Mouse (Mus musculus): ENCODE measurements around the gene Gm21973. TPM values are rescaled to one million over a fixed set of nuclear protein-coding genes. Genes with fewer than 3 reads are reported as not detected.

The Gm21973 gene
- polyA plus RNA-seq, 1 experiment from 2014 or later = not detected

GRCm38 (mm10) chr15:10311826-10312225 is 13.4 kb upstream of the Gm21973 start:
- no peak for ATAC-seq (ENCODE audit: insufficient number of reproducible peaks, low FRiP score, low TSS enrichment, low read depth)
- no peak for DNase-seq (ENCODE audit: low spot score)
- H3K4me2 ChIP-seq (ENCODE audit: low read depth, severe bottlenecking) = no peak overlapping the region
- no peak overlapping the region for H3K27ac ChIP-seq (replicated peaks; ENCODE audit: low read depth, low read length)
- WGBS = 79% methylated on average over 5 of the region's 5 CpGs
- no peaks in the 10 kb centered on the region for H3K4me1 ChIP-seq (ENCODE audit: control insufficient read depth, insufficient read depth, low read length)
- H3K36me3 ChIP-seq (ENCODE audit: control insufficient read depth, insufficient read depth, low read length) = no peaks in the 10 kb centered on the region
- no peak overlapping the region for H3K4me3 ChIP-seq (ENCODE audit: low read depth, low read length)
- H3K27me3 ChIP-seq (ENCODE audit: control insufficient read depth, insufficient read depth, low read length) = no peaks in the 10 kb centered on the region
- no peaks in the 10 kb centered on the region for H3K9me3 ChIP-seq (ENCODE audit: control insufficient read depth, low read length)
- no peak overlapping the region for H3K9ac ChIP-seq (ENCODE audit: low read length)

GRCm38 (mm10) chr15:10313522-10314455 is 11.4 kb upstream of the Gm21973 start:
- H3K9ac ChIP-seq (ENCODE audit: low read length) = no peak overlapping the region
- no peaks in the 10 kb centered on the region for H3K4me1 ChIP-seq (ENCODE audit: control insufficient read depth, insufficient read depth, low read length)
- H3K9me3 ChIP-seq (ENCODE audit: control insufficient read depth, low read length) = no peaks in the 10 kb centered on the region
- H3K27ac ChIP-seq (replicated peaks; ENCODE audit: low read depth, low read length) = no peak overlapping the region
- DNase-seq (ENCODE audit: low spot score) (peak; percentile 55), ATAC-seq (ENCODE audit: insufficient number of reproducible peaks, low FRiP score, low TSS enrichment, low read depth) (no peak)
- H3K36me3 ChIP-seq (ENCODE audit: control insufficient read depth, insufficient read depth, low read length) = no peaks in the 10 kb centered on the region
- 51% methylated on average over 7 of the region's 7 CpGs for WGBS
- no peak overlapping the region for H3K4me3 ChIP-seq (ENCODE audit: low read depth, low read length)
- H3K27me3 ChIP-seq (ENCODE audit: control insufficient read depth, insufficient read depth, low read length) = no peaks in the 10 kb centered on the region
- H3K4me2 ChIP-seq (ENCODE audit: low read depth, severe bottlenecking) = no peak overlapping the region

- H3K9ac ChIP-seq (ENCODE audit: low read length) = no peak overlapping the region
- H3K27me3 ChIP-seq (ENCODE audit: control insufficient read depth, insufficient read depth, low read length) = no peaks in the 10 kb centered on the region
- no peaks in the 10 kb centered on the region for H3K9me3 ChIP-seq (ENCODE audit: control insufficient read depth, low read length)
- WGBS = 89% methylated on average over 3 of the region's 3 CpGs
- H3K4me3 ChIP-seq (ENCODE audit: low read depth, low read length) = no peak overlapping the region
- no peaks in the 10 kb centered on the region for H3K4me1 ChIP-seq (ENCODE audit: control insufficient read depth, insufficient read depth, low read length)
- no peaks in the 10 kb centered on the region for H3K36me3 ChIP-seq (ENCODE audit: control insufficient read depth, insufficient read depth, low read length)
- no peak for DNase-seq (ENCODE audit: low spot score)
- no peak for ATAC-seq (ENCODE audit: insufficient number of reproducible peaks, low FRiP score, low TSS enrichment, low read depth)
- no peak overlapping the region for H3K27ac ChIP-seq (replicated peaks; ENCODE audit: low read depth, low read length)
- H3K4me2 ChIP-seq (ENCODE audit: low read depth, severe bottlenecking) = no peak overlapping the region
These were observed 5.4 kb downstream of the Gm21973 start for GRCm38 (mm10) chr15:10330626-10331025.

- Histone ChIP-seq H3K9me3 (ENCODE audit: control insufficient read depth, low read length) (no peaks in the 10 kb centered on the region), H3K4me1 (ENCODE audit: control insufficient read depth, insufficient read depth, low read length) (no peaks in the 10 kb centered on the region), H3K27ac (replicated peaks; ENCODE audit: low read depth, low read length) (no peak overlapping the region), H3K36me3 (ENCODE audit: control insufficient read depth, insufficient read depth, low read length) (no peaks in the 10 kb centered on the region), H3K4me3 (ENCODE audit: low read depth, low read length) (no peak overlapping the region), H3K27me3 (ENCODE audit: control insufficient read depth, insufficient read depth, low read length) (no peaks in the 10 kb centered on the region), H3K9ac (ENCODE audit: low read length) (no peak overlapping the region), H3K4me2 (ENCODE audit: low read depth, severe bottlenecking) (no peak overlapping the region)
- DNase-seq (ENCODE audit: low spot score) (no peak), ATAC-seq (ENCODE audit: insufficient number of reproducible peaks, low FRiP score, low TSS enrichment, low read depth) (no peak)
- WGBS = 100% methylated on average over 1 of the region's 1 CpGs
These were observed 7.4 kb downstream of the Gm21973 start for GRCm38 (mm10) chr15:10332566-10332965.

- DNase-seq (ENCODE audit: low spot score) = no peak
- H3K4me2 ChIP-seq (ENCODE audit: low read depth, severe bottlenecking) = no peak overlapping the region
- H3K4me3 ChIP-seq (ENCODE audit: low read depth, low read length) = no peak overlapping the region
- no peak overlapping the region for H3K27ac ChIP-seq (replicated peaks; ENCODE audit: low read depth, low read length)
- H3K36me3 ChIP-seq (ENCODE audit: control insufficient read depth, insufficient read depth, low read length) = no peaks in the 10 kb centered on the region
- no peak for ATAC-seq (ENCODE audit: insufficient number of reproducible peaks, low FRiP score, low TSS enrichment, low read depth)
- H3K4me1 ChIP-seq (ENCODE audit: control insufficient read depth, insufficient read depth, low read length) = no peaks in the 10 kb centered on the region
- H3K27me3 ChIP-seq (ENCODE audit: control insufficient read depth, insufficient read depth, low read length) = no peaks in the 10 kb centered on the region
- no peak overlapping the region for H3K9ac ChIP-seq (ENCODE audit: low read length)
- WGBS = 90% methylated on average over 3 of the region's 3 CpGs
- no peaks in the 10 kb centered on the region for H3K9me3 ChIP-seq (ENCODE audit: control insufficient read depth, low read length)
These were observed 13.4 kb downstream of the Gm21973 start for GRCm38 (mm10) chr15:10338606-10339005.

- H3K27ac ChIP-seq (replicated peaks; ENCODE audit: low read depth, low read length) = no peak overlapping the region
- no peaks in the 10 kb centered on the region for H3K4me1 ChIP-seq (ENCODE audit: control insufficient read depth, insufficient read depth, low read length)
- no peaks in the 10 kb centered on the region for H3K9me3 ChIP-seq (ENCODE audit: control insufficient read depth, low read length)
- DNase-seq (ENCODE audit: low spot score) (no peak), ATAC-seq (ENCODE audit: insufficient number of reproducible peaks, low FRiP score, low TSS enrichment, low read depth) (no peak)
- H3K36me3 ChIP-seq (ENCODE audit: control insufficient read depth, insufficient read depth, low read length) = no peaks in the 10 kb centered on the region
- no peak overlapping the region for H3K4me2 ChIP-seq (ENCODE audit: low read depth, severe bottlenecking)
- H3K27me3 ChIP-seq (ENCODE audit: control insufficient read depth, insufficient read depth, low read length) = no peaks in the 10 kb centered on the region
- no peak overlapping the region for H3K4me3 ChIP-seq (ENCODE audit: low read depth, low read length)
- H3K9ac ChIP-seq (ENCODE audit: low read length) = no peak overlapping the region
- 91% methylated on average over 6 of the region's 6 CpGs for WGBS
These were observed 21.9 kb downstream of the Gm21973 start for GRCm38 (mm10) chr15:10347044-10347443.

GRCm38 (mm10) chr15:10358039-10358948 is 33.1 kb downstream of the Gm21973 start, which contains the start of gene Agxt2:
TSS of gene Agxt2 (plus strand) at chr15:10358532.
- H3K27ac ChIP-seq (replicated peaks; ENCODE audit: low read depth, low read length) = no peak within 1 kb of the TSS
- WGBS = 82% methylated on average over 9 of the region's 9 CpGs
- H3K9me3 ChIP-seq (ENCODE audit: control insufficient read depth, low read length) = no peaks in the 10 kb centered on the region
- H3K4me3 ChIP-seq (ENCODE audit: low read depth, low read length) = no peak within 1 kb of the TSS
- DNase-seq (ENCODE audit: low spot score) (no peak), ATAC-seq (ENCODE audit: insufficient number of reproducible peaks, low FRiP score, low TSS enrichment, low read depth) (no peak)
- H3K27me3 ChIP-seq (ENCODE audit: control insufficient read depth, insufficient read depth, low read length) = no peaks in the 10 kb centered on the region
- H3K36me3 ChIP-seq (ENCODE audit: control insufficient read depth, insufficient read depth, low read length) = no peaks in the 10 kb centered on the region
- no peaks in the 10 kb centered on the region for H3K4me1 ChIP-seq (ENCODE audit: control insufficient read depth, insufficient read depth, low read length)
- H3K4me2 ChIP-seq (ENCODE audit: low read depth, severe bottlenecking) = no peak within 1 kb of the TSS
- H3K9ac ChIP-seq (ENCODE audit: low read length) = no peak within 1 kb of the TSS

- 99% methylated on average over 2 of the region's 2 CpGs for WGBS
- H3K27me3 ChIP-seq (ENCODE audit: control insufficient read depth, insufficient read depth, low read length) = no peaks in the 10 kb centered on the region
- H3K4me3 ChIP-seq (ENCODE audit: low read depth, low read length) = no peak overlapping the region
- H3K4me2 ChIP-seq (ENCODE audit: low read depth, severe bottlenecking) = no peak overlapping the region
- H3K9me3 ChIP-seq (ENCODE audit: control insufficient read depth, low read length) = no peaks in the 10 kb centered on the region
- no peak overlapping the region for H3K9ac ChIP-seq (ENCODE audit: low read length)
- H3K4me1 ChIP-seq (ENCODE audit: control insufficient read depth, insufficient read depth, low read length) = no peaks in the 10 kb centered on the region
- ATAC-seq (ENCODE audit: insufficient number of reproducible peaks, low FRiP score, low TSS enrichment, low read depth) = no peak
- H3K27ac ChIP-seq (replicated peaks; ENCODE audit: low read depth, low read length) = no peak overlapping the region
- no peaks in the 10 kb centered on the region for H3K36me3 ChIP-seq (ENCODE audit: control insufficient read depth, insufficient read depth, low read length)
- no peak for DNase-seq (ENCODE audit: low spot score)
These were observed 41.2 kb downstream of the Gm21973 start for GRCm38 (mm10) chr15:10366331-10366730.
